Mouse (Mus musculus) testis, adult 2 months (tissue): Measurements from ENCODE around the gene Abca8a. TPM values are rescaled to one million over a fixed set of nuclear protein-coding genes. Genes with fewer than 3 reads are reported as not detected.

Source experiments
- H3K27ac ChIP-seq: fragments of 200-500 bp; 2 replicates; pipeline ENCODE4 v1.5.1; 2012; ENCODE audit warnings: low read depth, low read length; ENCODE audit not compliant: control insufficient read depth, insufficient read depth
- H3K27me3 ChIP-seq: fragments of 200-500 bp; 2 replicates; pipeline ENCODE4 v1.6.1; 2012; ENCODE audit warnings: mild to moderate bottlenecking, low read length, moderate library complexity; ENCODE audit not compliant: control insufficient read depth, insufficient read depth
- H3K36me3 ChIP-seq: fragments of 200-500 bp; 2 replicates; pipeline ENCODE4 v1.6.1; 2012; ENCODE audit warnings: mild to moderate bottlenecking, low read length; ENCODE audit not compliant: control insufficient read depth, insufficient read depth
- H3K4me1 ChIP-seq: fragments of 200-500 bp; 2 replicates; pipeline ENCODE4 v1.6.1; 2012; ENCODE audit warnings: low read length; ENCODE audit not compliant: control insufficient read depth, insufficient read depth
- H3K4me3 ChIP-seq: fragments of 200-500 bp; 2 replicates; pipeline ENCODE4 v1.5.1; 2012; ENCODE audit warnings: low read depth, mild to moderate bottlenecking, low read length, moderate library complexity, mixed read lengths; ENCODE audit not compliant: control insufficient read depth
- CTCF ChIP-seq: fragments of 200-500 bp; IDR thresholded peaks from 2 replicates; pipeline ENCODE4 v1.5.1; 2012; ENCODE audit warnings: low read depth, mild to moderate bottlenecking, inconsistent platforms, low read length, moderate library complexity; ENCODE audit not compliant: control insufficient read depth, insufficient read depth, insufficient replicate concordance
- POLR2A ChIP-seq: fragments of 200-500 bp; IDR thresholded peaks from 2 replicates; pipeline ENCODE4 v1.6.1; 2012; ENCODE audit warnings: low read depth, mild to moderate bottlenecking, inconsistent platforms, low read length, moderate library complexity; ENCODE audit not compliant: control insufficient read depth
- polyA plus RNA-seq: library from polyadenylated mRNA; depleted of rRNA; stranded (reverse); fragments of >200 nt; gene quantifications from 2 replicates; pipeline ENCODE4 v1.2.3, GENCODE M21; 2012; rRNA removed

The Abca8a gene
- polyA plus RNA-seq, 1 experiment: 2.7 TPM

- H3K27me3 ChIP-seq: no peaks in the 10 kb centered on the region
- H3K4me3 ChIP-seq: no peak overlapping the region
- H3K4me1 ChIP-seq: no peaks in the 10 kb centered on the region
- no peaks in the 10 kb centered on the region for H3K36me3 ChIP-seq
- TF ChIP-seq POLR2A (no peak), CTCF (no peak)
- no peak overlapping the region for H3K27ac ChIP-seq
Measured at GRCm38 (mm10) chr11:109981872-109982271, 113.9 kb downstream of the Abca8a start.

Other genes with a start within 250 kb of the Abca8a start
- 0.16 and 0.20 TPM in 2 replicates for gene Abca8b, start 100.1 kb downstream of the Abca8a start, polyA plus RNA-seq
- 3.3 and 4.2 TPM in 2 replicates for gene Abca9, start 72.2 kb upstream of the Abca8a start, polyA plus RNA-seq
- 0.36 and 0.51 TPM in 2 replicates for gene Abca6, start 155.8 kb upstream of the Abca8a start, polyA plus RNA-seq
- gene Abca5, start 241.7 kb upstream of the Abca8a start, polyA plus RNA-seq: 3.4 and 5.1 TPM in 2 replicates